Mouse (Mus musculus) ES-Bruce4 (cell line): ENCODE results near the gene Llgl2.
A peak's percentile ranks its signal among the peaks of the same experiment; 100 is the strongest.

Experiments used
- CTCF ChIP-seq: IDR thresholded peaks from one replicate; pipeline ENCODE4 v1.8.1; 2011; ENCODE audit warnings: low read depth, low read length
- EP300 ChIP-seq: IDR thresholded peaks from 2 replicates; pipeline ENCODE4 v1.6.1; 2011; ENCODE audit warnings: low read depth, low read length; ENCODE audit not compliant: insufficient read depth
- POLR2A ChIP-seq: IDR thresholded peaks from one replicate; pipeline ENCODE4 v1.8.1; 2011; ENCODE audit warnings: low read length; ENCODE audit not compliant: insufficient read depth

DNA sequence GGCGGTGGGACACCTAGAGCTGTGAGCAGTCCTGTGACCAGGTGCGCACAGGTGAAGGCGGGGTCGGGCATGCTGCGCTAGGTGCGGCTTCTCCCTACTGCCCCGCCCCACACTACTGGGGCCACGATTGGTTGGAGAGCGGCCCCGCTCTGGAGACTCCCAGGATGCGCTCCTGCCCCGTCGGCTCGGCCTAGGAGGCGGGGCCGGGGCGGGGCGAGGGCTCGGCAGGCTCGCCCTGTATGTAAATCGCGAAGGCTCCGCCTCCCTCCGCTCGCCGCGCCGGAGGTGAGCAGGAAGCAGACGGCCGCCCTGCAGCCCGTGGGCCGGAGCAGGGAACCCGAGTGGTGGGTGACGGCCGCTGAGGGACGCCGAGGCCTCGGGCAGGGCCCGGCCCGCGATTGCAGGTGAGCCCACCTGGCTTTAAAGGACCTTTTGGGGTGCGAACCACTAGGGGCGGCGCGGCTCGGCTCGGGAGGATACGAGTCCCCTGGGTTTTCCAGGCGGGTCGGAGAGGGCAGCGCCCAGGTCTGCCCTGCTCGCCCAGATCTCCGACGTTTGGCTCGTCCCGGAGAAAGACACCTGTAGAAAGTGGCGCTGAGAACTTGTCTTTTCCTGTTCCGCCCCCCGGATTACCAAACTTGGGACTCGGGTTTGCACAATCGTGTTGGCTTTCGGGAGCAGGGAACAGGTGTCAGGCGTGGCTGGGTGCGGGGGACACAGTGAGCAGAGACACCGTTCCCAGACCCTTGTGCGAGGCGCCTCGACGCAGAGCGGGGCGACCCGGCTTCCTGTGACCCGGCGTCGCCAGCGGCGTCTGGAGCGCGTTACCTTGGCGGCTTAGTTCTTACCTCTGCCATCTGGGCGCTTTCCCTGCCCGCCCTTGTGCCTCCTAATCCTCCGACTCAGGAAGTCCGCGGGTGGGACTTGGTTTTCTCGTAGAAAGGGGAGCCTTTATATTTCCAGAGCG lies at the start of gene Llgl2:
- TF ChIP-seq CTCF, result no peak
- peak; percentile 55 for TF ChIP-seq POLR2A
- no peak for TF ChIP-seq EP300
